Mouse (Mus musculus) left cerebral cortex, postnatal 25 days (tissue): ENCODE results near the gene Gm5134. TPM values are rescaled to one million over a fixed set of nuclear protein-coding genes. Genes with fewer than 3 reads are reported as not detected.

Source experiments
- DNase-seq, 2 experiments: peaks; one replicate each; pipeline ENCODE4 v3.0.0; 2022; ENCODE audit warnings: low spot score in 2 of 2, mixed read lengths in 1 of 2
- intact Hi-C: fragments of 180-260 bp; cut with DNase I; formaldehyde crosslinking; loops from one replicate; pipeline ENCODE4 v1.15.1; 2025
- total RNA-seq, 2 experiments: library from RNA; stranded (reverse); gene quantifications; 2 replicates each; pipeline ENCODE4 v1.2.3; 2021

Gm5134 gene
- not detected for total RNA-seq

GRCm38 (mm10) chr10:75954381-75954811 lies at the start of gene Gm5134:
Gene Gm5134 (plus strand): TSS chr10:75954514.
- intact Hi-C loops = loop anchor here (5.0 kb wide), 1 partner anchor 317 kb away; no protein-coding TSS in a partner anchor
- no peak for DNase-seq

DNA sequence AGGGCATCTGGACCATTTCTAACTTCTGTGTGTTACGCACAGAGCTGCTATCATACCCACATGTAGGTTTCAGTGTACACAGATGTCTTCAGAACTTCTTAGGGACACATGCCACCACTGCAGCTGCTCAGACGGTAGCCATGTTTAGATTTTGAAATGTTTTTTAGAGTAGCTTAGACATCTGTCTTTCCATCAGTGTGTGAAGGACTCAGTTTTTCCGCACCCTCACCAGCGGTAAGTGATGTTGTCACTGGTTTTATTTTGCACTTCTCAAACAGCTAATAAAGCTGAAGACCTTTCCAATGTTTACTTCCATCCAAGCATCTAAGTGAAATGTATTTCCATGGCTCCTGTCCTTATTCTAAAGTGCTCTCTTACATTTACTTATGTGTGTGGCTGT lies 47.4 kb upstream of the Gm5134 start:
- intact Hi-C loops = no loop called here
- no peak for DNase-seq

GRCm38 (mm10) chr10:75910698-75911097 lies 43.6 kb upstream of the Gm5134 start:
- no peak for DNase-seq
- intact Hi-C loops = no loop called here

GRCm38 (mm10) chr10:75913013-75913589 lies 41.2 kb upstream of the Gm5134 start:
- no peak for DNase-seq
- intact Hi-C loops = no loop called here

GRCm38 (mm10) chr10:75915557-75915956 lies 38.8 kb upstream of the Gm5134 start:
- no peak for DNase-seq
- intact Hi-C loops = no loop called here

DNA sequence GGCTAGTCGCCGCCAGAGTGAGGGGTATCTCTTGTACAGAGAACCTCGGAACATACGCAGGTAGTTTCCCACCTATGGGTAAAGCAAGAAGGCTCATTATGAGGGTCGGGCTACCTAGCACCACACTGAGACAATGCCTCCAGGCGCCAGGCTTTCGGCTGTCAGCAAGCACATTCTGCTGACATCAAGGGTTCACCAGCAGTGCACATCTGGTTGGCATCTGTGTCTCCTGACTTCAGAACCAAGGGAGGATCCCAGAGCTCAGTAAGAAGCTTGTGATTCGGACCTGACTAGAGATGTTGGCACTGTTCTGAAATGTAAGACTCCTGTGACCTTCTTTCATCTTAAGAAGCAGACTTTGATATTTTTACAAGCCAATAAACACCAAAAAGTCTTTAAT lies 37.5 kb upstream of the Gm5134 start:
- DNase-seq = no peak
- intact Hi-C loops = no loop called here

DNA sequence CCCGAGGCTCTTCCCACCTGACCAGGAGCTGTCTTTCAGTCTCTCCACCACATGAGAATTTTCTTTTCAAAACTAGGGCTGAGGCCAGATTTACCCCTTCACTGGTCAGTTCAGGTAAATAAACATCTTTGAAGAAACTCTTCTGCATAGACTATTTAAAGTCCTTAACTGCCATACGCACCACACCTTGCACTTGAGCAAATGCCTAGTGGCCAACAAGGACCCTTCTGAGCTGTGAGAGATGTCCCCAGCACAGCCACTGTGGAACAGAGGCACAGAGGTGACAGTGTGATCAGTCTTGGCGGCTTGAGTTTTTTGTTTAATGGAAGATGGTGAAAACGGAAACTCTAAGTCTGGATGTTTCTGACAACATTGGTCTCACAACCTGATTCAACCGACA lies 35.3 kb upstream of the Gm5134 start:
- intact Hi-C loops = no loop called here
- DNase-seq = no peak

DNA sequence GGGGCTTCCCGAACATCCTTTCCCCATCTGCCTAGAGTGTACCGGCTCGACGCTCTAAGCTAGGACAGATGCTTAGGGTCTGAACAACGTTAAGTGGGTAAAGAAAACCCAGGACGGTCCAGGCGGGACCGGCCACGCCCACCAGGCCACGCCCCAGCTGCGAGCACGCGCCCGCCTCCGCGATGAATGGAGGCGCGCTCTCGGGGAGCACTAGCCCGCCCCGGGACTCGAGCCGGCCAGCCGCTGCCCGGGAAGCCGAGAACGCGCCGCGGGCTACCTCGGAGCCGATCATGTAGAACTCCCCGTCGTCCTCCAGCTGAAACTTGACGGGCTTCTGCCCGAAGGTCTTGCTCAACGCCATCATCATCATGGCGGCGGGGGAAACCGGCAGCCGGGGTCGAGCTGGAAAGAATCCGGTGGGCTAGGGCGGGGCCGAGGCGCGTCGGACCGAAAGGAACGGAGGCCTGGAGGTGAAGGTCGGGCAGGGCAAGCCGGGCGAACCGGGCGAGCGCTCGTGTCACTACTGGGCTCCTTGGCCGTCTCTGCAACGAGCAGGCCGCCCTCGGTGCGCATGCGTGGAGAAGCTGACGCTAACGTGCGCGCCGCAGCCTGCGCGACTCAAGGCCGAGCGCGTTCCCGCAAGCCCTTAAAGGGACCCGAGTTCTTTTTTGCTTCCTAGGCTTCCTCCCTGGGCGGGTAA lies 33.1 kb upstream of the Gm5134 start, which contains the start of gene Smarcb1:
Gene Smarcb1 (minus strand): TSS at position 592 of the 700 bp plus-strand sequence.
- peak; percentile 96 to 97 for DNase-seq
- intact Hi-C loops = loop anchor here (2.0 kb wide), 1 partner anchor 22 kb away; no protein-coding TSS in a partner anchor

GRCm38 (mm10) chr10:75921726-75922560 lies 32.4 kb upstream of the Gm5134 start:
- no peak for DNase-seq
- intact Hi-C loops = loop anchor here (2.0 kb wide), 1 partner anchor 23 kb away; no protein-coding TSS in a partner anchor

DNA sequence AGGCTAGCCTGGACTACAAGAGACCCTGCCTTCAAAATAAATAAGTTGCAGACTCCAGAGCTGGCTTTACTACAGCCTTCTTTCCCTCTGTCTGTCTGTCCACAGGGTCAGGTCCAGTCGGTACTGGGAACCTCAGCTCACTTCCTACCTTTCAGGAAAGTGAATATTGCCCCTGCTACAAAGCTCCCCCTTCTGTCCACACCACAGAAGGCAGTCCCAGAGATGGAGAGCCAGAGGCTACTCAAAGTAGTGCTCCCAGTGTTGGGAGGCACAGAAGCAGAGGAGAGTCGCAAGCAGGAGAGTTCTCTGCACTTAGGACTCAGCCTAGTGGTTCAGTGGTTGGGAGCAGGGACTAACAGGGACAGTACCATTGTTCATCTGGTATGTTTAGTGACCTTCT lies 30.0 kb upstream of the Gm5134 start:
- no peak for DNase-seq
- intact Hi-C loops = no loop called here

DNA sequence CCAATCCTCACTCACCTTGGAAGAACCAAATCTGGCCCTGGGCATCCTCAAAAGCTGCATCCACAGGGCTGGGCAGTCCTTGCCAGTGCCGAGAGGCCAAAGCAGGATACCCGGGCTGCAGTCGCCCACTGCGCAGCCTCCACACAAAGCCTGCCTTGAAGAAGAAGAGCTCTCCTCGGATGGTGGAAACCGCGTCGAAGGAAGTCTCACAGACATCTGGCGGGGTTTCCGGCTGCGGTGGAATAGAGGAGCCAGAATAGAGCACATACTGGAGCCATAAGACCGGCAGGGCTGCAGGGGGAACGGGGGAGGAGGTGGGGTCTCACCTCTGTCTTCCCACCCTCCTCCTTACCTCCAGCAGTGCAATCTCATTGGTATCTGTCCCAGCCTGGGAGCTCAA lies 27.9 kb upstream of the Gm5134 start:
- no peak for DNase-seq
- intact Hi-C loops = no loop called here

DNA sequence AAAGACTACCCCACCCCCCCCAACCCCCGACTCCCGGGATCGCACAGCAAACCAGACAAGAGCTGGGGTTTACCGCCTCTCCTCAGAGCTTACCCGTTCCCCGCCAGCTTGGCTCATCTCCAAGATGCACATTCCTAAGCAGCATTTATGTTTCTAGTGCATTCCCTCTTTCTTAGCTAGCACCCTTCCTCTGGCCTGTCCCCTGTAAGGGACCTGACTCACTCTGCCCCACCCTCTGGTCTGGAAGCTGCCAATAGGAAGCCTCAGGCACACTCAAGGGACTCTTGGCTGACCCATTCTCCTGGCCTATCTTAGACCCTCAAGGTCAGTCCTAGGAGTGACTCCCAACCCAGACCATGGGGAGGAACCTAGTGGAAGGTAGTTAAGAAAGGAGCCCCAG lies 24.0 kb upstream of the Gm5134 start:
- no peak for DNase-seq
- intact Hi-C loops = no loop called here

GRCm38 (mm10) chr10:75931311-75931710 lies 23.0 kb upstream of the Gm5134 start:
- intact Hi-C loops = no loop called here

DNA sequence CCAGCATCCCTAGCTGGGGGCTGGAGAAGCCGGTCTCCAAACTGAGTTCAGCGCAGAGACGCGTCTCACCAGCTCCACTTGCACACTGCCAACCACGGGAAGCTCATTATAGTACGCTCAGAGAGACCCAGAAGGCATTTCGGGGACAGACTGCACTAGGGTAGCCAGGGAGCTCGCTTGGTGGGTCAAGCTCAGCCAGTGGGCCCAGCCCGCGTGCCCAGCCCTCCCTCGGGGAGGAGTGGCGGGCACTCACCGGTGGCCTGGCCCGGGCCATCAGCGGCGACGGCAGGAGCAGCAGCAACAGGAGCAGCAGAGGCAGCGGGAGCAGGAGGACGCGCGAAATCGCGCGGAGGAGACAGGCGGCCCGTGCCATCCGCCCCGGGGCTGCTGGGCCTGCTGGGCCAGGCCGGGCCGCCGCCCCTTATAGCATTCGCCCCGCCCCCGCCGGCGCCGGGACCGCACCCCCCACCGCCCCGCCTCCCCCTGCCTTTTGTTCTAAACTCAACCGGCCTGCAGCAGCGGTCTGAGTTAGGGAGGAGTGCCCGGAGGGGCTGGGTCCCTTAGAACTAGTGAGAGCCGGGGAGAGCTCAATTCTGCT lies 22.1 kb upstream of the Gm5134 start:
- intact Hi-C loops = no loop called here
- peak in 1 of 2 experiments; percentile 23 for DNase-seq

More at GRCm38 (mm10) chr10:75931311-75931710, 23.0 kb upstream of the Gm5134 start:
- DNase-seq = no peak

DNA sequence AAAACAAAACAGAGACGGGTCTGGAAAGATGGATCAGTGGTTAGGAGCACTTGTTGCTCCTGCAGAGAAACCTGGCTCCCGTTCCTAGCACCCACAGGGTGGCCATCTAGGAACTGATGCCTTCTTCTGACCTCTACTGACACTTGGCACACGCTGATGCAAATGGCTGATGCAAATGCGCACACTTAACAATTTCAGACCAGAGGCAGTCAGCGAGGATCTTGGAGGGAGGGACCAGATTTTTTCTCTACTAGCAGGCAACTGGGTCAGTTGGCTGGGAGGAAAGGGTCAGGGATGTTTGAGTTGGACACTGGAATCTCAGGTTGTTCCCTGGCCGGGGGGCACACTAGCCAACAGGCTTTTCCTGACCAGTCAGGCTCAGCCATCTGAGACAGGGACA lies 21.4 kb upstream of the Gm5134 start, which contains the start of gene Chchd10:
Gene Chchd10 (plus strand): TSS at position 240 of the 400 bp plus-strand sequence.
- no peak for DNase-seq
- intact Hi-C loops = no loop called here

DNA sequence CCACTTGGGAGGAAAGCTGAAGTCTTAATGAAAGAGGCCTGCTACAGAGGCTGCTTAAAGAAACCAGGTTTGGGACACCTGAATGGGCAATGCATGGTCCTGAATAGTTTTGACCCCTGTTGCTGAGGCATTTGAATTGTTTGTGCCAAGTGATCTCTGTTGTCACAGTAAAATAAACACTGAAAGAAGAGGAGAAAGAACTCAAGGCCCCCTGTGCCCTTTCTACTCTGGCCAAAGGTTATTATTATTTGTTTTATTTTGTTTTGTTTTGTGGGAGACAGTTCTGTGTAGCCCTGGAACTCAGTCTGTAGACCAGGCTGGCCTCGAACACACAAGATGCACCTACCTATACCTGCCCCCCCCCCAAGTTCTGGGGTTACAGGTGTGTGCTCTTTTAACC lies 19.3 kb upstream of the Gm5134 start:
- intact Hi-C loops = no loop called here
- no peak for DNase-seq

- intact Hi-C loops = no loop called here
- DNase-seq = peak; percentile 79 to 84
Observed at GRCm38 (mm10) chr10:75935680-75936541, 18.4 kb upstream of the Gm5134 start, which contains the start of gene Mmp11. Gene Mmp11 (minus strand): TSS chr10:75936496.

DNA sequence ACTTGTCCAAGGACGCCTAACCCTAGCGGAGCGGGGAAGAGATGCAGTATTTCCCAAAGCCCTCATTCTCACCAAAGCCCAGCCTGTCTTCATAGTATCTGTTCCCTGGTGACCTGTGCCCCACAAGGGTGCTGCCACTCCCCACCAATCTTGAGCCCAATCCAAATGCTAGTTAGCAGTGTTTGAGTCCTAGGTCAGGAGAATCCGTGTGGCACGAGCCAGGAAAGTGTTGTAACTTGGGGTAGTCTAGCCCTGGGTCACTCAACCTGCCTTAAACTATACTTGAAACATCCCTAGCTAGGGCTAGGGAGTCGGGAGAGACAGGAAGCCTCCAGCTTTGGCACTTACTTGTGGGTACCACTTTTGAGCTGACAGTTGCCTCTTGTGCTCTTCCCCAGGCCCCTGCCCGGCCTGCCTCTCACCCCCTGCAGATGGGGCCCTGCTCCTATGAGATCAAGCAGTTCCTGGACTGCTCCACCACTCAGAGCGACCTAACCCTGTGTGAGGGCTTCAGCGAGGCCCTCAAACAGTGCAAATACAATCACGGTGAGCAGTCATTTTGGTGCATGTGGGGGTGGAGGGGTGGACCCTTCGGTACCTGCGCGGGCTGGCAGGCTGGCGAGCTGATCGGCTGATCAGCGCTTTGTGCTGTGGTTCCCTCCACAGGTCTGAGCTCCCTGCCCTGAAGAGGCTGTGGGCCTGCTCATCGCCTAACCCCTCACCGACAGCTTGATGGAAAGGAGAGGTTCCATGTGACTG lies 17.2 kb upstream of the Gm5134 start:
- intact Hi-C loops = no loop called here
- DNase-seq = no peak
